Mouse (Mus musculus) left cerebral cortex, postnatal 4 days (tissue): ENCODE data around the gene Raver2. TPM values are rescaled to one million over a fixed set of nuclear protein-coding genes. Genes with fewer than 3 reads are reported as not detected.

Experiments
- total RNA-seq, 2 experiments: library from RNA; stranded (reverse); gene quantifications; 2 replicates each; pipeline ENCODE4 v1.2.3; 2021

The Raver2 gene
- total RNA-seq, 2 experiments from 2014 or later = 23.1 to 24.6 TPM

Other genes with a start within 250 kb of the Raver2 start
- gene Gm10577, start 48.3 kb upstream of the Raver2 start, total RNA-seq = not detected
- 100 to 1,000 TPM; 103 to 106 TPM for gene Jak1, start 196.3 kb downstream of the Raver2 start, total RNA-seq